Mouse (Mus musculus) liver, embryonic 13.5 days (tissue): ENCODE results near the gene Nmnat1. TPM values are rescaled to one million over a fixed set of nuclear protein-coding genes. Genes with fewer than 3 reads are reported as not detected.
A peak's percentile ranks its signal among the peaks of the same experiment; 100 is the strongest.

Experiments
- ATAC-seq: fragments of 200-750 bp; cut with Nextera tagmentation; 2 replicates; pipeline ENCODE4 v1.8.0; 2017; ENCODE audit warnings: low read depth, mild to moderate bottlenecking, moderate number of reproducible peaks, moderate library complexity
- DNase-seq: peaks from one replicate; pipeline ENCODE4 v3.0.0; 2022
- H3K27ac ChIP-seq: fragments of 300-500 bp; sonication (generic); 2 replicates; pipeline ENCODE4 v1.5.1; 2015; ENCODE audit warnings: moderate library complexity, mild to moderate bottlenecking, inconsistent platforms
- H3K27me3 ChIP-seq: fragments of 300-500 bp; sonication (generic); 2 replicates; pipeline ENCODE4 v1.6.1; 2015; ENCODE audit warnings: mild to moderate bottlenecking, inconsistent platforms
- H3K36me3 ChIP-seq: fragments of 300-500 bp; sonication (generic); 2 replicates; pipeline ENCODE4 v1.6.1; 2015; ENCODE audit warnings: mild to moderate bottlenecking, inconsistent platforms
- H3K4me1 ChIP-seq: fragments of 300-500 bp; sonication (generic); replicated peaks from 2 replicates; pipeline ENCODE4 v1.6.1; 2015; ENCODE audit warnings: inconsistent platforms
- H3K4me2 ChIP-seq: fragments of 300-500 bp; sonication (generic); 2 replicates; pipeline ENCODE4 v1.6.1; 2015; ENCODE audit warnings: inconsistent platforms, mild to moderate bottlenecking, moderate library complexity
- H3K4me3 ChIP-seq: fragments of 300-500 bp; sonication (generic); replicated peaks from 2 replicates; pipeline ENCODE4 v1.5.1; 2015; ENCODE audit warnings: mild to moderate bottlenecking, inconsistent platforms
- H3K9ac ChIP-seq: fragments of 300-500 bp; sonication (generic); 2 replicates; pipeline ENCODE4 v1.6.1; 2015; ENCODE audit warnings: mild to moderate bottlenecking, inconsistent platforms
- H3K9me3 ChIP-seq: fragments of 300-500 bp; sonication (generic); replicated peaks from 2 replicates; pipeline ENCODE4 v1.6.1; 2016; ENCODE audit warnings: inconsistent platforms
- WGBS: fragments of 180-500 bp; shearing (Covaris S2); methylation state at CpG from one replicate; pipeline ENCODE4 v1.1.7; 2015; ENCODE audit not compliant: insufficient replicate concordance; 5-methylcytosine and 5-hydroxymethylcytosine counted together
- polyA plus RNA-seq: library from polyadenylated mRNA; unstranded; fragments of >200 nt; fragmentation: Nextera tagmentation; extraction: Ambion mirVana; gene quantifications from 2 replicates; pipeline ENCODE4 v1.2.1, GENCODE M21; 2015

Nmnat1 gene
- polyA plus RNA-seq, 1 experiment from 2014 or later: 6.5 TPM

DNA sequence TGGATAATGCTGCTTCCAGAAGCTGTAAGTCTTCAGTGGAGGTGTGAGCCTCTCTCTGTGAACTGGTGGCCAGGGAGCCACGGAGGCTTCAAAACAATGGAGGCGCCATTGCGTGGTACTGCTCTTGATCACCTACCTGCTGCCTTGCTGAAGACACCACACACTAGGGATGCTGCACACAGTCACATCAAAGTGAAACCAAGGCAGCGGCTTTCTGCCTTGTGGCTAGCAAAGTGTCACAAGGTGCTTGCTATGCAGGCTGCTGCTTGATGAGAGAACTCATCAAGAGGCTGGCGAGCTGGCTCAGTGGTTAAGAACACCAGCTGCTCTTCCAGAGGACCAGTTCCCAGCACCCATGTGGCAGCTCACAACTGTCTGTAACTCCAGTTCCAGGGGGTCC lies 30.7 kb upstream of the Nmnat1 start:
- no peaks in the 10 kb centered on the region for H3K36me3 ChIP-seq
- no peak overlapping the region for H3K4me2 ChIP-seq
- H3K27ac ChIP-seq: no peak overlapping the region
- H3K4me3 ChIP-seq: no peak overlapping the region
- H3K9me3 ChIP-seq: no peaks in the 10 kb centered on the region
- no peak for DNase-seq
- no peak overlapping the region for H3K9ac ChIP-seq
- H3K27me3 ChIP-seq: peaks cover 20% of the 10 kb centered on the region
- peaks cover 15% of the 10 kb centered on the region for H3K4me1 ChIP-seq
- WGBS: 83% methylated on average over 5 of the region's 5 CpGs
- ATAC-seq: no peak

- Histone ChIP-seq H3K9ac (no peak overlapping the region), H3K4me1 (no peaks in the 10 kb centered on the region; the same call in 1 of the 2 replicates), H3K27ac (no peak overlapping the region), H3K9me3 (no peaks in the 10 kb centered on the region), H3K4me3 (no peak overlapping the region), H3K36me3 (no peaks in the 10 kb centered on the region), H3K27me3 (no peaks in the 10 kb centered on the region), H3K4me2 (no peak overlapping the region)
- ATAC-seq: no peak
- no peak for DNase-seq
- 71% methylated on average over 7 of the region's 7 CpGs for WGBS
Measured at GRCm38 (mm10) chr4:149512072-149512471, 27.1 kb upstream of the Nmnat1 start.

GRCm38 (mm10) chr4:149511221-149511646 lies 26.2 kb upstream of the Nmnat1 start:
- ATAC-seq (no peak), DNase-seq (no peak)
- H3K4me1 ChIP-seq: no peaks in the 10 kb centered on the region
- no peak overlapping the region for H3K4me3 ChIP-seq
- no peak overlapping the region for H3K9ac ChIP-seq
- no peaks in the 10 kb centered on the region for H3K36me3 ChIP-seq
- H3K27me3 ChIP-seq: no peaks in the 10 kb centered on the region
- H3K4me2 ChIP-seq: no peak overlapping the region
- 47% methylated on average over 6 of the region's 6 CpGs for WGBS
- no peaks in the 10 kb centered on the region for H3K9me3 ChIP-seq
- H3K27ac ChIP-seq: no peak overlapping the region

DNA sequence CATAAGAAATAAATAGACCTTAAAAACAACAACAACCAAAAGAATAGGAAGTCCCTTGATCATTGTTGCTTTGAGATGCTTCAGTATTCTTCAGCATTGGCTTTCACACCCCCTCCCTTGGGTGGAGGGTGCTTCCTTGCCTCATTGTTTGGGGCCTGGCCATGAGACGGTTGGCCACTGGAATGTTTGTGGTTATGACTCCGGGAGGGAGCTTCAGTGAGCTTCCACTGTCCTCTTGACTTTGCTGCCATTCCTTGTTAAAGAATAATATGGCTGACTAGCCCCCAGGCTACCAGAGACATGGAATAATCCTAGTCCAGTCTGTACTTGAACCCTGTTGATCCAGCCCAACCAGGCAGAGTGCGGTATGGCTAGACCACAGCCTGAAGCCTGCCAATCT lies 21.9 kb upstream of the Nmnat1 start:
- H3K27ac ChIP-seq: no peak overlapping the region
- H3K4me2 ChIP-seq: no peak overlapping the region
- no peaks in the 10 kb centered on the region for H3K4me1 ChIP-seq
- ATAC-seq: no peak
- H3K9me3 ChIP-seq: no peaks in the 10 kb centered on the region
- H3K27me3 ChIP-seq: no peaks in the 10 kb centered on the region
- WGBS: 51% methylated on average over 3 of the region's 3 CpGs
- no peak overlapping the region for H3K9ac ChIP-seq
- no peak overlapping the region for H3K4me3 ChIP-seq
- no peak for DNase-seq
- no peaks in the 10 kb centered on the region; the same call in 1 of the 2 replicates for H3K36me3 ChIP-seq

- Histone ChIP-seq H3K4me1 (no peaks in the 10 kb centered on the region), H3K27me3 (no peaks in the 10 kb centered on the region), H3K36me3 (peaks cover 5% of the 10 kb centered on the region), H3K4me3 (no peak overlapping the region), H3K27ac (no peak overlapping the region), H3K9ac (no peak overlapping the region), H3K9me3 (no peaks in the 10 kb centered on the region), H3K4me2 (no peak overlapping the region)
- no peak for DNase-seq
- 65% methylated on average over 14 of the region's 15 CpGs for WGBS
- ATAC-seq: no peak
Measured at GRCm38 (mm10) chr4:149505261-149505967, 20.4 kb upstream of the Nmnat1 start.

GRCm38 (mm10) chr4:149504858-149505257 lies 19.9 kb upstream of the Nmnat1 start:
- WGBS: 22% methylated on average over 3 of the region's 3 CpGs
- DNase-seq (no peak), ATAC-seq (no peak)
- no peak overlapping the region for H3K4me3 ChIP-seq
- H3K27me3 ChIP-seq: no peaks in the 10 kb centered on the region
- no peak overlapping the region for H3K9ac ChIP-seq
- H3K36me3 ChIP-seq: peaks cover 10% of the 10 kb centered on the region
- no peaks in the 10 kb centered on the region for H3K9me3 ChIP-seq
- no peak overlapping the region for H3K27ac ChIP-seq
- no peaks in the 10 kb centered on the region for H3K4me1 ChIP-seq
- H3K4me2 ChIP-seq: no peak overlapping the region

DNA sequence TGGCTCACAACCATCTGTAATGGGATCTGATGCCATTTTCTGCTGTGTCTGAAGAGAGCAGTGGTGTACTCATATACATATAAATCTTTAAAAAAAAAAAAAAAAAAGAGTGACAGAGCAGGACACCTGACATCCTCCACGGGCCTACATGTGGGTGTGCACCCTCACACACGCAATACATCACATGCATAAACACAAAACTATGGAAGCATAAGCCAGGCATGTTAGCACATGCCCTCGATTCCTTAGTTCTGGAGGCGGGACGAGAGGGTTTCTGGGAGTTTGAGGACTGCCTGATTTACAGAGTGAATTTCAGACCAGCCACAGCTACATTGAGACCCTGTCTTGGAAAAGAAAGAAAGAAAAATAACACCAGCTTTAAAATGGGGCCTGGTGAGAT lies 19.4 kb upstream of the Nmnat1 start:
- ATAC-seq (no peak), DNase-seq (no peak)
- Histone ChIP-seq H3K27me3 (no peaks in the 10 kb centered on the region), H3K27ac (0 out of 2 replicates have a peak overlapping the region, but pooled peaks have one; percentile 25), H3K4me2 (no peak overlapping the region), H3K36me3 (peaks cover 14% of the 10 kb centered on the region), H3K4me3 (no peak overlapping the region), H3K4me1 (no peaks in the 10 kb centered on the region), H3K9ac (no peak overlapping the region), H3K9me3 (no peaks in the 10 kb centered on the region)
- 64% methylated on average over 5 of the region's 5 CpGs for WGBS

DNA sequence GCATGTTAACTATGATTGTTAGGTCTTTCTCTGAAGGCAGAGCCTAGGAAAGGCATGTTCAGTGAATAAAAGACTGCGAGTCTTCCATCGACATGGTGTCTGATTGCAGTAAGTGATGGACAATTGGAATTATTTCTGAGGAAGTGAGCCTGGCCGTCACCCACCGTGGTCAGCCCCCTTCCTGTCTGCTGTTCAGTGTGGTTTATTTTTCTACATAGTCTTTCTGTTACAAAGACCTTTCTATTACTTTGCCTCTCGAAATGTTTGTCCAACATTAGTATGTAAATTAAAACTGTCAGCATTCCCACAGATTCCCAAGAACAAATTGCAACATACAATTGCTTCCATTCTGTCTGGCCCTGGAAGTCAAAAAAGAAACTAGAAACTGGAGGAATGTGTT lies 14.8 kb upstream of the Nmnat1 start:
- Histone ChIP-seq H3K9ac (no peak overlapping the region), H3K4me1 (no peaks in the 10 kb centered on the region), H3K27me3 (no peaks in the 10 kb centered on the region), H3K9me3 (no peaks in the 10 kb centered on the region), H3K4me2 (no peak overlapping the region), H3K27ac (no peak overlapping the region), H3K4me3 (no peak overlapping the region), H3K36me3 (peaks cover 51% of the 10 kb centered on the region)
- no peak for DNase-seq
- ATAC-seq: no peak
- 47% methylated on average over 5 of the region's 5 CpGs for WGBS

GRCm38 (mm10) chr4:149498901-149499300 lies 13.9 kb upstream of the Nmnat1 start:
- no peak for DNase-seq
- Histone ChIP-seq H3K4me3 (no peak overlapping the region), H3K27me3 (no peaks in the 10 kb centered on the region), H3K36me3 (peaks cover 60% of the 10 kb centered on the region), H3K9ac (no peak overlapping the region), H3K27ac (no peak overlapping the region), H3K4me1 (no peaks in the 10 kb centered on the region), H3K9me3 (no peaks in the 10 kb centered on the region), H3K4me2 (no peak overlapping the region)
- no peak for ATAC-seq
- WGBS: 70% methylated on average over 8 of the region's 8 CpGs

DNA sequence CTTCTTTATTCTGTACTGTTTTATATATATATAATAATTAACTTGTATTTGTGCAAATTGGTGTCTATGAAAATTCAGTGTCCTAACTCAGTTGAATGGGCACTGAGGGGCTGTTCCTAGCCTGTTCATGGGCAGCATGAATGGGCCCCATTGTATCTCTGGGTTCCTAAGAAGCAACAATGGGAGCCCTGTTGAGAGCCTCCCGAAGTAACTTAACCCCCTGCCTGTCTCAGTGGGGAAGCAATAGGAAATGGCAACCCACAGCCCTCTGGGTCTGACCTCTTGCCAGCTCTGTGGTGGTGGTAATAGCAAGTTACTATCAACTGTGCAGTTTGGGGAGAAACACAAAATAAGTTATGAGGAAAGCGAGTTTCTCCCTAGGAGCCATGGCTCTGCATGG lies 11.6 kb upstream of the Nmnat1 start:
- Histone ChIP-seq H3K27ac (no peak overlapping the region), H3K36me3 (peaks cover 77% of the 10 kb centered on the region), H3K4me3 (no peak overlapping the region), H3K9me3 (no peaks in the 10 kb centered on the region), H3K27me3 (no peaks in the 10 kb centered on the region), H3K9ac (no peak overlapping the region), H3K4me1 (no peaks in the 10 kb centered on the region), H3K4me2 (no peak overlapping the region)
- 85% methylated on average over 2 of the region's 2 CpGs for WGBS
- ATAC-seq: no peak
- DNase-seq: no peak

DNA sequence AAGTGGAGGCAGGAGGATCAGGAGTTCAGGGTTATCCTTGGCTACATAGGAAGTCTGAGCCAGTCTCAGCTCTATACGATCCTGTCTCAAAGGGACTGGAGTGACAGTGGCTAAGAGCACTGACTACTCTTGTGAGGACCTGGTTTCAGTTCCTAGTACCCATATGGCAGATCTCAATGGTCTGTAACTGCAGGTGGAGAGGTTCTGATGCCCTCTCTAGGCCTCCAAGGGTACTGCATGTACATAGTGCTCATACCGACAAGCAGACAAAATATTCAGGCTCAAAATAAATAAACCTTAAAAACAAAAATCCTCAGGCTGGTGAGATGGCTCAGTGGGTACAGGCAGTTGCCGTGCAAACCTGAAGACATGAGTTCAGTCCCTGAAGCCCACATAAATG lies 6.1 kb upstream of the Nmnat1 start:
- no peak for ATAC-seq
- no peak overlapping the region for H3K4me2 ChIP-seq
- H3K27ac ChIP-seq: no peak overlapping the region
- no peaks in the 10 kb centered on the region for H3K27me3 ChIP-seq
- H3K9me3 ChIP-seq: no peaks in the 10 kb centered on the region
- no peak for DNase-seq
- H3K4me3 ChIP-seq: no peak overlapping the region
- H3K9ac ChIP-seq: no peak overlapping the region
- 85% methylated on average over 3 of the region's 3 CpGs for WGBS
- H3K4me1 ChIP-seq: peaks cover 9% of the 10 kb centered on the region
- H3K36me3 ChIP-seq: peaks cover 86% of the 10 kb centered on the region
